Mouse (Mus musculus) macrophage (primary cell): Measurements from ENCODE around the gene Sfxn5. TPM values are rescaled to one million over a fixed set of nuclear protein-coding genes. Genes with fewer than 3 reads are reported as not detected.

ENCODE experiments used
- H3K27ac ChIP-seq: fragments of 350-480 bp; formaldehyde crosslinking; 2 replicates; pipeline ENCODE4 v1.9.0; 2021
- H3K36me3 ChIP-seq: fragments of 350-480 bp; formaldehyde crosslinking; 2 replicates; pipeline ENCODE4 v1.9.0; 2021; ENCODE audit errors: inconsistent target
- H3K4me3 ChIP-seq: fragments of 350-480 bp; formaldehyde crosslinking; 2 replicates; pipeline ENCODE4 v1.9.0; 2021; ENCODE audit errors: inconsistent target
- H3K79me2 ChIP-seq: fragments of 350-480 bp; formaldehyde crosslinking; 2 replicates; pipeline ENCODE4 v1.9.0; 2021; ENCODE audit errors: inconsistent target
- WGBS: methylation state at CpG from one replicate; pipeline ENCODE4 v1.1.7; 2026; ENCODE audit warnings: inconsistent platforms; ENCODE audit not compliant: missing documents; 5-methylcytosine and 5-hydroxymethylcytosine counted together
- polyA plus RNA-seq: library from polyadenylated mRNA; stranded (reverse); fragments of 250-400 nt; gene quantifications from 3 replicates; pipeline ENCODE4 v1.2.4, GENCODE M21; 2018; ENCODE audit warnings: inconsistent platforms

Gene Sfxn5
- polyA plus RNA-seq, 1 experiment from 2014 or later, result 3.8 TPM

DNA sequence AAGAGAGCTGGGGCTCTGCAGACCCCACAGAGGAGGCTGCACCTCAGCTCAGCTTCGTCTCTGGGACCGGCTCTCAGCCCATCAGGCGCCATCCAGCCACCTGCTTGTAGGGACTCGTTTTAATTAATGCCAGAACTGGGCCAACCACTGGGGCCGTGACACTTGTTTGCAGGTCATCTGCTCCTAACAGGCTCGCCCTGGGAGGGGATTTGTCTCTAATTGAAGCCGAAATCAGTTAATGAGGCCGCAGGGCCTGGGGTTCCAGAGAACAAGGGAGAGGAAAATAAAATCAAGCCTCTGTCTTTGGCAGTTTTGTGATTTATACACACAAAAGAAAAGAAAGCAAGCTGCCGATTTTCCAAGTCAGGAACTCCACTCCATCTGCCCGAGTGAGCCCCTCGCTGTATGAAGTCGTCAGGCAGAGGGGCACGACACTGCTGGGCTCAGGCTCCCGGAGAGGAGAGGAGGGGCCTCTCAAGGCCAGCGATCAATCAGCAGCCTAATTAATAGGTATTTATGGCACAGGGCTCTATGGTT, 68.2 kb downstream of the Sfxn5 start:
- Histone ChIP-seq H3K4me3 (no peak overlapping the region), H3K27ac (no peak overlapping the region), H3K79me2 (no peaks in the 10 kb centered on the region), H3K36me3 (no peaks in the 10 kb centered on the region)
- WGBS, result 76% methylated on average over 11 of the region's 15 CpGs

DNA sequence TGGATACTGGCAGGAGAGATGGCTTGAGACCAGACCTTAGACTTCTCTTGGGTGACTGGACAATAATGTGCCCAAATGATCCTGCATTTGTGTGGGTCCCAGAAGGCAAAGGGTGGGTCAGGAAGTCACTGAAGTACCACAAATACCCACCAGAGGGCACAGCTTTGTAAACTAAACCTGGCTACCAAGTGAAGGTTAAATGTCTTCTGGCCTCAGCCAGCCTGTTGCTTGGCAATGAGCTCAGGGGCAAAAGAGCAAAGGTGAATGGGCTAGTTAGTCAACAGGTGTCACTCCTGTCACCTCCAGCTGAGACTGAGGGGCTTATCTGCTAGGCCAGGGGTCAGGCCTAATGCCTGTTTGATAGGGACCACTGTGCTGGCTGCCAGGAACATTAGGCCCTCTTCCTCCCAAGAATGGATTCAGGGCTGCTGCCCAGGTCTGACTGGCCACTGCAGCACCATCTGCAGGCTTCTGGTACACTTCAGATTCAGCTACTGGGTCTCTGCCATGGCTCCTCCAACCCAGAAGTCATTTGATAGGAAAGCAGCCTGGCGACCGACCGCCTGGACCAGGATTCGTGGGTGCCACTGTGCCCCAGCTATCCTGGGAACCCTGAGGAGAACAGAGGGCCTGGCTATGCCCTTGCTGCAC, 70.2 kb downstream of the Sfxn5 start:
- Histone ChIP-seq H3K36me3 (no peaks in the 10 kb centered on the region), H3K79me2 (no peaks in the 10 kb centered on the region), H3K4me3 (no peak overlapping the region), H3K27ac (no peak overlapping the region)
- WGBS, result 85% methylated on average over 4 of the region's 4 CpGs

GRCm38 (mm10) chr6:85259094-85259630, 74.1 kb downstream of the Sfxn5 start:
- no peak overlapping the region for H3K27ac ChIP-seq
- no peaks in the 10 kb centered on the region for H3K79me2 ChIP-seq
- WGBS, result 94% methylated on average over 12 of the region's 12 CpGs
- no peaks in the 10 kb centered on the region for H3K36me3 ChIP-seq
- no peak overlapping the region for H3K4me3 ChIP-seq

GRCm38 (mm10) chr6:85255578-85255977, 77.6 kb downstream of the Sfxn5 start:
- Histone ChIP-seq H3K27ac (no peak overlapping the region), H3K4me3 (no peak overlapping the region), H3K79me2 (no peaks in the 10 kb centered on the region), H3K36me3 (no peaks in the 10 kb centered on the region)
- whole genome bisulfite sequencing, result 96% methylated on average over 6 of the region's 6 CpGs

GRCm38 (mm10) chr6:85253994-85254541, 79.2 kb downstream of the Sfxn5 start:
- Histone ChIP-seq H3K79me2 (no peaks in the 10 kb centered on the region), H3K27ac (no peak overlapping the region), H3K4me3 (no peak overlapping the region), H3K36me3 (no peaks in the 10 kb centered on the region)
- 86% methylated on average over 5 of the region's 7 CpGs for WGBS

DNA sequence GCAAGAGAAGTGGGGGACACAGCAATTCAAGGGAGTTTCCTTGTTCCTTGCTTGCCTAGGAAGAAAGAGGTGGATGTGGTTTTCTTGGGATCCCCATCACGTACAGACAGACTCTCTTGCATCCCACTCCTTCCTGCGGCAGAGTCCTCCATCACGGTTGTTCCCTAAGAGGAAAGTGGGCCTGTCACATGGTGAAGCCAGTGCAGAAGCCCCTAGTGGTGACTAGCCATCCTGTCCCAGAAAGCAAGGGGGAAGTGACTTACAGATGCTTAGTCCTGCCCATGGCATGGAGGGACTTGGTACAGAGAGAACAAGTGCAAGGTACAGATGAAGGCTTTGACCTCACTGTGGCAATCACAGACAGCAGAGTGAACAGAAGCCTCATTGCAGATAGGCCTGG, 79.9 kb downstream of the Sfxn5 start:
- Histone ChIP-seq H3K36me3 (no peaks in the 10 kb centered on the region), H3K27ac (no peak overlapping the region), H3K4me3 (no peak overlapping the region), H3K79me2 (no peaks in the 10 kb centered on the region)
- 68% methylated on average over 3 of the region's 3 CpGs for WGBS

DNA sequence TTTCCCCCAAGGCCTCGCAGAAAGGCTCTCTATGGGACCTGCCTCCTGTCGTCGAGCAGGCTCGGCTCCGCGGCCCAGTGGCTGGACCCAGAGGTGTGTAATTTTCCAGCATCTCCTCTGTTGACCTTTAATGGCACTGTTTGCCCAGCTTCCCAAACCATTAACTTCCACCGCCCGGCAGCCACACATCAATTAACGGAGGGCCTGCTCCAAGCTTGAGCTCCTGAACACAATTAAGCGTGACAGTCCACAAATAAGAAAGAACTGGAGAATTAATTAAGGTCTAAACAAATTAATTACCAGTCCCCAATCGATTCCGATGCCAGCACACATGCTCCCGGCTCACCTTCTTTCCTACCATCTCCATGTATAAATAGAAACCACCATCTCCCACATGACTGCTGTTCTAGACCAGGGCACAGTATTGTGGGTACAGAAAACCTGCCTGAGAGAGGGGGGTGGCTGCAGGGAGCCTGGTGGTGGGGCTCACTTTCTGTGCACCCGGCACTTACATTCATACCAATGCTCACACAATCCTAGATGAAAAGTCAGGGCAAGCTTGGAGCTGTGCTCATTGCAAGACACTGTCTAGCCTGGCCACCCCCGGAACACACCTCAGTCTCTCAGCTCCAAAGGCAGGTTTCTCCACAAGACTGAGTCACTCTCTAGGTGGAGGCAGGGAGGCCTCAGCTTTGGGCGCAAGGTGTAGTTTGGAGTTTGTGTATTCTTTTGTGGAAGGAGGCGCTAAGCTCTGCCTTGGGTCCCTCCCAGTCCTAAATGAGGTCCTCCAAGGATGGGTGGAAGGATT, 80.8 kb downstream of the Sfxn5 start:
- WGBS, result 98% methylated on average over 15 of the region's 17 CpGs
- no peaks in the 10 kb centered on the region for H3K36me3 ChIP-seq

DNA sequence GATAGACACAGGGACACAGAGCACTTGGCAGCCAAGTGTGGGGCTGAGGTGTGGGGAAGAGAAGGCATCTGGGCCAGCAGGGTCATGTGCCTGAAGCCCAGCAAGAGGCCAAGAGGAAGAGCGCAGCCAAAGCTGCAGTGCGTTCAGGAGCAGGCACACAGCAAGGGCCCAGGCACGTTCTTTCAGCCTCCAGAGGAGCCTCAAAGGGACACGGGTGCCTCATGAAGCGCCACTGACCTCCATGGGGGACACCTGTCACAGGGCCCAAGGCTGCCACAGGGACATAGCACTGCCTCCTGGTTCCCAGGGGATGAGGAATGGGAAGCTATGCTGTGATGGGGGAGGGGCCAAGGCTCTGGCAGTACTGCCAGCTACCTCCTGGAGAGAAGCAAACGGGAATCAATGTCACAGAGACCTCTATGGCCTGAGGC, 82.4 kb downstream of the Sfxn5 start:
- no peaks in the 10 kb centered on the region for H3K79me2 ChIP-seq
- WGBS, result 91% methylated on average over 5 of the region's 6 CpGs
- no peak overlapping the region for H3K27ac ChIP-seq
- no peaks in the 10 kb centered on the region for H3K36me3 ChIP-seq
- no peak overlapping the region for H3K4me3 ChIP-seq

More for the DNA sequence above, 80.8 kb downstream of the Sfxn5 start:
- Histone ChIP-seq H3K4me3 (no peak overlapping the region), H3K27ac (no peak overlapping the region), H3K79me2 (no peaks in the 10 kb centered on the region)

DNA sequence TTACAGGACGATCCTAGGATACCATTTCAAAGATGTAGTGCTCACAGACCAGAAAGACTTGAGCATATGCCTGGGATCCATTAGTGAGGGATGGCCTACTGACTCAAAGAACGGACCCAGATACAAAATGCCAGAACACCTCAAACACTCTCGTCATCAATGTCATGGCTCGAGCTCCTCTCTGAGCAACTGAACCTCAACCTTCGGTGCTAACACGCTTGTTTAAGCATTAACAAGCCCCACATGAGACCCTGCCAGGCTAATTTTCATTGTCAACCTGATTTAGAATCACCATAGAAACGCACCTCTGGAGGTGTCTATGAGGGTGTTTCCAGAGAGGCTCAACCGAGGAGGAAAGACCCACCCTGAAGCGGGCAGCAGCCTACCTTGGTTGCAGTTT, 83.4 kb downstream of the Sfxn5 start:
- Histone ChIP-seq H3K4me3 (no peak overlapping the region), H3K79me2 (no peaks in the 10 kb centered on the region)
- 95% methylated on average over 9 of the region's 9 CpGs for WGBS

GRCm38 (mm10) chr6:85239044-85239489, 94.2 kb downstream of the Sfxn5 start:
- Histone ChIP-seq H3K27ac (no peak overlapping the region), H3K4me3 (no peak overlapping the region), H3K79me2 (no peaks in the 10 kb centered on the region), H3K36me3 (no peaks in the 10 kb centered on the region)
- 19% methylated on average over 4 of the region's 4 CpGs for WGBS

More for the DNA sequence above, 83.4 kb downstream of the Sfxn5 start:
- no peaks in the 10 kb centered on the region for H3K36me3 ChIP-seq
- H3K27ac ChIP-seq, result no peak overlapping the region

- Histone ChIP-seq H3K27ac (no peak overlapping the region), H3K36me3 (no peaks in the 10 kb centered on the region), H3K79me2 (no peaks in the 10 kb centered on the region), H3K4me3 (no peak overlapping the region)
- 74% methylated on average over 10 of the region's 10 CpGs for WGBS
Observed at GRCm38 (mm10) chr6:85237595-85238337, 95.5 kb downstream of the Sfxn5 start.

DNA sequence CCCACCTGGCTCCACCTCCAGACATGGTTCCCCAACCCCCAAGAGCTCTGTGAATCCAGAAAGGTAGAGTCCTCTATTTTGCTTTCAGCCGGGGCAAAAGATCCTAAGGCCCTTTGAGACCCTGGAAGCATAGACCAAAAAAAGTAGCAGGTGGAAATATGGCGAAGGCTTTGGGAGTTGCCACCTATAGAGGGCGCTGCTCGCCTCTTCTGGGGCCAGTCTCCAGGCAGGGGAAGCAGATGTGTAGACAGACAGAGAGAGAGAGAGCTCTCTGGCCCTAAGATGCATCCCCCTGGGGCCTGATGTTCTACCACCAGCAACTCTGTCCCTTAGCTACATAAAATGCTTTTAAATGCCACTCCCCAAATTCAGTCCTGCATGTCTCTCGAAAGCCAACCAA, 96.2 kb downstream of the Sfxn5 start:
- 64% methylated on average over 5 of the region's 5 CpGs for WGBS
- Histone ChIP-seq H3K27ac (no peak overlapping the region), H3K36me3 (no peaks in the 10 kb centered on the region), H3K79me2 (no peaks in the 10 kb centered on the region), H3K4me3 (no peak overlapping the region)

GRCm38 (mm10) chr6:85234796-85235195, 98.4 kb downstream of the Sfxn5 start:
- no peaks in the 10 kb centered on the region for H3K79me2 ChIP-seq
- no peak overlapping the region for H3K4me3 ChIP-seq
- 89% methylated on average over 5 of the region's 5 CpGs for whole genome bisulfite sequencing
- no peaks in the 10 kb centered on the region for H3K36me3 ChIP-seq
- H3K27ac ChIP-seq, result no peak overlapping the region
